Mouse (Mus musculus) splenic B cell, adult 2 months (primary cell): ENCODE results near the gene Bach2.

ENCODE experiments used
- DNase-seq: peaks from one replicate; pipeline ENCODE4 v3.0.0-alpha.2; 2011; ENCODE audit warnings: low read depth, low spot score
- H3K27me3 ChIP-seq: 2 replicates; pipeline ENCODE4 v1.6.1; 2012; ENCODE audit warnings: mild to moderate bottlenecking, low read length, moderate library complexity, mixed read lengths; ENCODE audit not compliant: control insufficient read depth, poor library complexity, insufficient read depth, severe bottlenecking
- H3K36me3 ChIP-seq: 2 replicates; pipeline ENCODE4 v1.6.1; 2012; ENCODE audit warnings: mild to moderate bottlenecking, low read length, moderate library complexity, mixed read lengths; ENCODE audit not compliant: control insufficient read depth, poor library complexity, insufficient read depth, severe bottlenecking

Gene Bach2

DNA sequence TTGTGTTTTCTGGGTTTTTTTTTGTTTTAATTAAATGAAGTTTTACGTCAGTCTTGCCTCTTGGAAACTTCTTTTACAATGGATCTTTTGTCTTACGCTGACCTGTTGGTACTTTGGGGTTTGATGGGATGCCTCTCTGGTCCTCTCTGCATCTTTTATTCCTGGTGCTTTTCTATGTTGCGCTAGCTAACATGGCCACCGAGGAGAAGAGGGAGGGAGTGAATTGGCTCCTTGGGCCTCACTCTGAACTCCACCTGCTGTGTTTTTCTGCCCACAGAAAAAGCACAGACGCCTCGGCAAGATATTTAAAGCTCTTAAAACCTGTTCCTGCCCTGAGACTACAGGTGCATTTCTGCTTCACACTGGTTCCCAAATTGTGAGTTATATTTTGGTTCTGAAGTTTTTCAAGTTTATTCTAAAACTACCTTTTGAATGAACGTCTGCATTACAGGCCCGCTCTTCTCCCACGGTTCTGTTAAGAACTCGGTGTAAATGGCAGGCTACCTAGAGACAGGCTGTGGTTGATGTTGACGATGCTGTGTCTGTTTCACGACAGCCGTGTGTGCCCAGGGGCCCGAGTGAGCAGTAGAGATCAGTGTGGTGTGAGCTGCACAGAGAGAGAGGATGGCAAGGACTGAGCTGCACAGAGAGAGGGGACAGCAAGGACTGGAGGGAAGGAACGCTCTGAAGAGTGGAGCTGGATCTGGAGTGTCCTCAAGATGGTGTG, 13.5 kb downstream of the Bach2 start:
- Histone ChIP-seq H3K36me3 (peaks cover 2% of the 10 kb centered on the region; the same call in 1 of the 2 replicates), H3K27me3 (no peaks in the 10 kb centered on the region)
- no peak for DNase-seq

GRCm38 (mm10) chr4:32257686-32258085, 19.1 kb downstream of the Bach2 start:
- Histone ChIP-seq H3K36me3 (peaks cover 2% of the 10 kb centered on the region; the same call in 1 of the 2 replicates), H3K27me3 (no peaks in the 10 kb centered on the region)
- DNase-seq = no peak

DNA sequence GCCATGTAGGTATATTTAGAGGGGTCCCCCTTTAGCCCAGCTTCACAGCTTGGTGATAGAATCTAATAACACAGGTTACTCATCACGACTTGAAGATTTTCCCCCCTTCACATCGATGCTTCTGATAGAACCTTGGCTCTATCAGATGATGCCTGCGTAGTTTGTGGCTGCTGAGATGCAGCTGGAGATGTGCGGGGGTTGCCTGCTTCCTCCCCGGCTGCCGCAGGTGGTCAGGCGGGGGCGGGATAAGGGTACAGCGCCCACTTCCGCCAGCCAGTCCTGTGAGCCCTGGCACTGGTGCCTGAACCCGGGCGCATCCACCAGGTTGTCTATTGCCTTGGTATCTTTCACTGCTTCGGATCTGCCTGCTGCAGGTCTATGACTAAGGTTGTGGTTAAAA, 19.5 kb downstream of the Bach2 start:
- DNase-seq = peak; percentile 90
- Histone ChIP-seq H3K36me3 (peaks cover 2% of the 10 kb centered on the region; the same call in 1 of the 2 replicates), H3K27me3 (no peaks in the 10 kb centered on the region)

DNA sequence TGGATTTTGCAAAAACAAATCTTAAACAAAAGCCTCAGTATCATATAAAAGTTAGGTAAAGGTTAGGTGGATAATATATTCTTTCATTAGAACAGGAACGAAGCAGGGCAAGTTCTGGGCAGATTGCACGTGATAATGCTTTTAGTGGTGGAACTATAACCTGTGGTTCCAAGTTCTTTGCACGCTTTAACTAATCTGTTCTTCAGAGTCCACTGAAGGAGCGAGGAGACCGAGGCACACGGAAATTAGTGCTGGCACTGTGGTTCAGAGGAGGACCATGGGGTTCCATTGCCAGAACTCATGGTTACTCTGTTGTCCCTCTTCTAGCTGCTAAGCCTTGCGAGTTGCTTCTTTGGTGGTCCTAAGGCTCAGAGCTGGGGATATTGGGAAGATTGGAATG, 20.0 kb downstream of the Bach2 start:
- Histone ChIP-seq H3K27me3 (no peaks in the 10 kb centered on the region), H3K36me3 (peaks cover 2% of the 10 kb centered on the region; the same call in 1 of the 2 replicates)
- DNase-seq = no peak

GRCm38 (mm10) chr4:32260909-32261308, 22.3 kb downstream of the Bach2 start:
- H3K36me3 ChIP-seq = peaks cover 2% of the 10 kb centered on the region; the same call in 1 of the 2 replicates
- DNase-seq = no peak
- no peaks in the 10 kb centered on the region for H3K27me3 ChIP-seq

DNA sequence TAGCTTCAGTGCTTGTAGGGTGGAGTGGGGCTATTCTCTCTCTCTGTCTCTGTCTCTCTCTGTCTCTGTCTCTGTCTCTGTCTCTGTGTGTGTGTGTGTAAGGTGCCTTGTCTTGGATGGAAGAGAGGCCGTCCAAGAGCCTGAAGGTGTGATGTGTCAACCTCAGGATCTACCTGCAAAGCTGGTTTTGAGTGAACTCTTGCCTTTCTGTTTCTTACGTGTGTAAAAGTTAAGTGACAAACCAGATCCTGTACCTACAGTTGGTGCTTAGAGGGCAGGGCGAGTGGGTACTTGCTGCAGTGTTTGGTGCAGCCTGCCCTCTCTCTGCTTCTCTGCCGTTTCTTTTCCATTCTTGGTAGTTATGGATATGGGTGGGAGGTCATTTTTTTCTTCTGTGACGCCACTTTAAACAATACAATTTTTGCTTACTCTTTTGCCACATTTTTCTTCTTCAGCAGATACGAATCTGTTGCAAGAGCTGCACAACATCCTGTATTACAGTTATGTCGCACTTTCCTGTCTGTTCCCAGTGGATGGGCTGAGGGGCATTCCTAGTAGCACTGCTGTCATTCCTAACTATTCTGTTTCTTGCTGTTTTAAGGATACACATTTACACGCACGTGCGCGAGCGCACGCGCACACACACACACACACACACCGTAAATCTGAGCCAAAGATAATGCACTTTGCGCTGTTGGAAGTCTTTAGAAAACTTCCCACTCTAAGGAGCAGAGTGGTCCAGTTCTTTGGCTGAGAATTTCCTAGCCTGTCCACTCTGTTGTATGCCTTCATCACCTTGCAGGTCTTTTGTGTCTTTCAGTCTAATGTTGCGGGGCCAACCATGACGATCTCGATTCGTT, 24.5 kb downstream of the Bach2 start:
- no peaks in the 10 kb centered on the region for H3K27me3 ChIP-seq
- H3K36me3 ChIP-seq = peaks cover 3% of the 10 kb centered on the region; the same call in 1 of the 2 replicates
- no peak for DNase-seq

DNA sequence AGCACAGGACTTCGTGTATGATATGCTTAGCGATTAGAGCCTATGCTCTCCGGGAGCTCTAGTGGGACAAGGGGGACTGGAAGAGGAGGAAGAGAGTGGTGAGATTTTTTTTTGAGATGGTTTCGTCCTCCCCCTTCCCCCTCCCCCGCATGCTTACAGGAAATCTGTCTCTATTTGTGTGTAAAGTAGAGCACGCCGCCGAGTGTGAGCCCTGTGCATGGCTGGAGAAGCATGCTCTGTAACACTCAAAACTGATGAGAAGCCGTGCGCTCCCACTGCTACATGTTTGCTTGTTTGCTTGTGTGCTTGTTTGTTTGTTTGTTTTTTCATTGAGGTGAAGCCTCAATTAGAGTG, 25.1 kb downstream of the Bach2 start:
- no peaks in the 10 kb centered on the region for H3K27me3 ChIP-seq
- DNase-seq = peak; percentile 37
- peaks cover 3% of the 10 kb centered on the region for H3K36me3 ChIP-seq

DNA sequence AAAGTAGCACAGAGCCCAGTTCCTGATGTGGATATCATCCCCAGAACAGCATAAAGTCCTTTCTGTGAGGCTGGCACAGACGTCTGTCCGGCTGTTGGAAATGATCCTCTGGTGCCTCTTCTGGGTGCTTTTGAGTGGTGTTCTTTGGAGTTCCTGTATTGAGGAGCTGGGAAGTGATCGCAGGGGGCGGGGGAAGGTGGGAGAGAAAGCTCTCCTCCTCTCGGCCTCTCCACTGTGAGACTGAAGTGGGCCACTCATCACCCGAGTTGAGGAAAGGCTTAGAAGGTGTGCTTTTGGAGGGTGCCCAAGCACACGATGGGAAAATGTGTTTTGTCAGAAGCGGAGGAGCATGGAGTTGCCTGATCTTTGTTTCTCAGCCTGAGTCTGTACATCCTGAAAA, 26.3 kb downstream of the Bach2 start:
- DNase-seq = no peak
- H3K27me3 ChIP-seq = no peaks in the 10 kb centered on the region
- peaks cover 3% of the 10 kb centered on the region for H3K36me3 ChIP-seq

- no peaks in the 10 kb centered on the region for H3K27me3 ChIP-seq
- H3K36me3 ChIP-seq = peaks cover 3% of the 10 kb centered on the region
- DNase-seq = no peak
These were observed 28.1 kb downstream of the Bach2 start for GRCm38 (mm10) chr4:32266731-32267130.

DNA sequence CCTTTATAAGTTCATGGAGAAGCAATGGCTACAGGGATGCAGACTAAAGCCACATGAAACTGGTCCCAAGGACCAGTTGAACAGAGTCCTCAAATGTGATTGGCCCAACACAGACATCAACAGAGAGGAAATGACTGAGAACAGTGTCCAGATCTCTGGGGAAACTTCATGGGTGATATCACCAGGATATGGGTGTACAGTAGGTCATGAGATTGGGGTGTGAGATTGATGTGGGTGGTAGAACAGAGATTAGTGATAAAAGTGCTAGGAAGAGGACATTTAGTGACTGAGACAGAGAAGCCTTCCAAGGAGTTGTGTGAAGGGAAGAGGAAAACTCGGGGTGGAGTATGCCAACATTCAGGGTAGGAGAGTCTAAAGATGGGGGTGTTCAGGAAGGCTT, 29.4 kb downstream of the Bach2 start:
- Histone ChIP-seq H3K36me3 (peaks cover 3% of the 10 kb centered on the region), H3K27me3 (no peaks in the 10 kb centered on the region)
- DNase-seq = peak; percentile 35

DNA sequence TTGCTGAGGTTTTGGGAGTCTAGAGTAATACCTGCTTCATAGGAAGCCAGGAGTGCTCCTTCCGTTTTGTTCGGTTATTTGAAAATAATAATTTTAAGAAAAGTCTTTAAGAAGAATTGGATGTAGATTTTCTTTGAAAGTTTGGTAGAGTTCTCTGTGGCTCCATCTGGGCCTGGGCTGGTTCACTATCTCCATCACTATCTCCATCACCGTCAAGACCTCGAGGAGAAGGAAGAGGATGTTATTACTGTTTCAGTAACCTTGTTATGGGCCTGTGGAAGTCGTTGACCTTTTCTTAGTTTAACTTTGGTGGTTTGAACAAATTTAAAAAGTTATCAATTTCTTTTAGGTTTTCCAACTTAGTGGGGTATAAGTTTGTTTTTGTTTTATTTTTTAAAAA, 33.8 kb downstream of the Bach2 start:
- Histone ChIP-seq H3K27me3 (no peaks in the 10 kb centered on the region), H3K36me3 (no peaks in the 10 kb centered on the region; the same call in none of the 2 replicates)
- DNase-seq = no peak

GRCm38 (mm10) chr4:32274776-32275294, 36.2 kb downstream of the Bach2 start:
- Histone ChIP-seq H3K36me3 (no peaks in the 10 kb centered on the region; the same call in none of the 2 replicates), H3K27me3 (no peaks in the 10 kb centered on the region)
- peak; percentile 74 for DNase-seq

GRCm38 (mm10) chr4:32279842-32280241, 41.2 kb downstream of the Bach2 start:
- Histone ChIP-seq H3K27me3 (no peaks in the 10 kb centered on the region), H3K36me3 (no peaks in the 10 kb centered on the region)
- no peak for DNase-seq

DNA sequence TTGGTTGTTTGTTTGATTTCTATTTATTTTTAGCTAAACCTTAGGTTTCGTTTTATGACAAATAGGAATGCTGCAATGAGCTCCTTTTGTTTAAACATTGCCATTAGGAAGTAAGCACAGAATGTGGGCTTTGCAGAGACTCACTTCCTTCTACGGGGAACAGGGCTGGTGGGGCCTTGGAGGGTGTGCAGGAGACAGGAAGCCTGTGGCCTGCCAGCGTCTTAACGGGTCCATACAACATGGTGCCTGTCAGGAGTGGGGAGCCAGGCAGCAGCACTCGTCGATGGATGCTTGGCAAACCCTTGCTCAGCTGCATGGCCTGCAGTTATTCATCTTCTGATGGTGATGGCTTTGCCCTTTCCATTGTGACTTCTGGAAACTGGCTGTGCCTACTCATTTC, 41.8 kb downstream of the Bach2 start:
- Histone ChIP-seq H3K36me3 (no peaks in the 10 kb centered on the region), H3K27me3 (no peaks in the 10 kb centered on the region)
- DNase-seq = peak; percentile 48

DNA sequence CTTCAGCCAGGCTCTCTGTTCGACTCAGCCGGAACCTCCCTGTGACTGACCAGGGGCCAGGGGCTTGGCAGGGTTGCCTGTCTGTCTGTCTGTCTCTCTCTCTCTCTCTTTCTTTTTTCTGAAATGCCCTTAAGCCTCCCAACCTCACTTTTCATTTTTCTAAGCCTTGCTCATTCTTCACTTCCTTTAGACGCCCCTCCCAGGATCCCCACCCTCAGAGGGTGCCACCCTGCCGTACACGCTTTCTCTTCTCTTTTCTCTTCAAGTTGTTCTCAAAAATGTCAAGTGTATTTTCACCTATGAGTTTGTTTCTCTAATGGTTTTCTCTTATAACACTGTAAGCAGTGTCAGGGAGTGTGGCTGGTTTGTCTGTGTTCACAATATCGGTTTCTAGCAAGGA, 42.7 kb downstream of the Bach2 start:
- H3K36me3 ChIP-seq = no peaks in the 10 kb centered on the region
- no peak for DNase-seq

More for the DNA sequence above, 42.7 kb downstream of the Bach2 start:
- no peaks in the 10 kb centered on the region for H3K27me3 ChIP-seq
